Mouse (Mus musculus) embryonic facial prominence, embryonic 11.5 days (tissue): ENCODE data around the gene Gpx2. TPM values are rescaled to one million over a fixed set of nuclear protein-coding genes. Genes with fewer than 3 reads are reported as not detected.

Source experiments
- ATAC-seq: fragments of 200-750 bp; cut with Nextera tagmentation; replicated peaks from 2 replicates; pipeline ENCODE4 v1.8.0; 2017; ENCODE audit warnings: low read depth; ENCODE audit not compliant: insufficient number of reproducible peaks, low FRiP score, low TSS enrichment
- DNase-seq: peaks from one replicate; pipeline ENCODE4 v3.0.0-alpha.2; 2015; ENCODE audit warnings: low spot score
- H3K27ac ChIP-seq: fragments of 300-500 bp; sonication (generic); replicated peaks from 2 replicates; pipeline ENCODE4 v1.5.1; 2014; ENCODE audit warnings: mild to moderate bottlenecking, low read depth, low read length, control low read depth
- H3K27me3 ChIP-seq: fragments of 300-500 bp; sonication (generic); 2 replicates; pipeline ENCODE4 v1.6.1; 2014; ENCODE audit warnings: mild to moderate bottlenecking, low read length, moderate library complexity, mixed read lengths; ENCODE audit not compliant: control insufficient read depth, insufficient read depth
- H3K36me3 ChIP-seq: fragments of 300-500 bp; sonication (generic); replicated peaks from 2 replicates; pipeline ENCODE4 v1.6.1; 2014; ENCODE audit warnings: low read depth, mild to moderate bottlenecking, low read length, moderate library complexity, mixed read lengths; ENCODE audit not compliant: control insufficient read depth, insufficient read depth
- H3K4me1 ChIP-seq: fragments of 300-500 bp; sonication (generic); 2 replicates; pipeline ENCODE4 v1.6.1; 2014; ENCODE audit warnings: low read length, mixed read lengths; ENCODE audit not compliant: control insufficient read depth, insufficient read depth
- H3K4me2 ChIP-seq: fragments of 300-500 bp; sonication (generic); 2 replicates; pipeline ENCODE4 v1.6.1; 2014; ENCODE audit warnings: low read depth, mild to moderate bottlenecking, control low read depth, low read length, moderate library complexity
- H3K4me3 ChIP-seq: fragments of 300-500 bp; sonication (generic); 2 replicates; pipeline ENCODE4 v1.5.1; 2014; ENCODE audit warnings: low read depth, low read length, control low read depth
- H3K9ac ChIP-seq: fragments of 300-500 bp; sonication (generic); replicated peaks from 2 replicates; pipeline ENCODE4 v1.6.1; 2014; ENCODE audit warnings: mild to moderate bottlenecking, control low read depth, low read length
- H3K9me3 ChIP-seq: fragments of 300-500 bp; sonication (generic); replicated peaks from 2 replicates; pipeline ENCODE4 v1.6.1; 2016; ENCODE audit warnings: mild to moderate bottlenecking, low read length, inconsistent platforms, mixed read lengths; ENCODE audit not compliant: control insufficient read depth
- WGBS: fragments of 180-500 bp; shearing (Covaris S2); extraction: QIAGEN DNeasy Blood & Tissue Kit; methylation state at CpG from one replicate; pipeline ENCODE4 v1.1.7; 2014; 5-methylcytosine and 5-hydroxymethylcytosine counted together
- polyA plus RNA-seq: library from polyadenylated mRNA; unstranded; fragments of >200 nt; fragmentation: Nextera tagmentation; extraction: Ambion mirVana; gene quantifications from 2 replicates; pipeline ENCODE4 v1.2.1, GENCODE M21; 2014

Gene Gpx2
- polyA plus RNA-seq, 1 experiment from 2014 or later = 1.2 TPM

- Histone ChIP-seq H3K36me3 (no peaks in the 10 kb centered on the region), H3K9me3 (no peaks in the 10 kb centered on the region), H3K9ac (no peak overlapping the region), H3K4me3 (no peak overlapping the region), H3K4me2 (no peak overlapping the region), H3K4me1 (no peaks in the 10 kb centered on the region), H3K27me3 (peaks cover 7% of the 10 kb centered on the region), H3K27ac (no peak overlapping the region)
- ATAC-seq (no peak), DNase-seq (no peak)
- WGBS = 39% methylated on average over 4 of the region's 4 CpGs
Measured at GRCm38 (mm10) chr12:76816720-76817119, 21.4 kb upstream of the Gpx2 start.

GRCm38 (mm10) chr12:76814120-76814519, 18.8 kb upstream of the Gpx2 start:
- H3K4me2 ChIP-seq = no peak overlapping the region
- no peaks in the 10 kb centered on the region for H3K36me3 ChIP-seq
- H3K4me1 ChIP-seq = no peaks in the 10 kb centered on the region
- no peaks in the 10 kb centered on the region for H3K27me3 ChIP-seq
- no peak for DNase-seq
- H3K4me3 ChIP-seq = no peak overlapping the region
- ATAC-seq = no peak
- 94% methylated on average over 2 of the region's 2 CpGs for WGBS
- no peak overlapping the region for H3K9ac ChIP-seq
- H3K27ac ChIP-seq = no peak overlapping the region
- H3K9me3 ChIP-seq = no peaks in the 10 kb centered on the region

GRCm38 (mm10) chr12:76813543-76813942, 18.2 kb upstream of the Gpx2 start:
- no peaks in the 10 kb centered on the region for H3K9me3 ChIP-seq
- H3K4me2 ChIP-seq = no peak overlapping the region
- no peak overlapping the region for H3K27ac ChIP-seq
- H3K36me3 ChIP-seq = no peaks in the 10 kb centered on the region
- 81% methylated on average over 10 of the region's 10 CpGs for WGBS
- DNase-seq (no peak), ATAC-seq (no peak)
- H3K27me3 ChIP-seq = no peaks in the 10 kb centered on the region
- no peak overlapping the region for H3K9ac ChIP-seq
- H3K4me3 ChIP-seq = no peak overlapping the region
- no peaks in the 10 kb centered on the region for H3K4me1 ChIP-seq

- Histone ChIP-seq H3K9ac (no peak overlapping the region), H3K9me3 (no peaks in the 10 kb centered on the region), H3K36me3 (no peaks in the 10 kb centered on the region), H3K27me3 (no peaks in the 10 kb centered on the region), H3K27ac (no peak overlapping the region), H3K4me1 (no peaks in the 10 kb centered on the region), H3K4me3 (no peak overlapping the region), H3K4me2 (no peak overlapping the region)
- 92% methylated on average over 4 of the region's 4 CpGs for WGBS
- no peak for ATAC-seq
- DNase-seq = no peak
Measured at GRCm38 (mm10) chr12:76811006-76811405, 15.7 kb upstream of the Gpx2 start.

- H3K9me3 ChIP-seq = no peaks in the 10 kb centered on the region
- H3K27me3 ChIP-seq = no peaks in the 10 kb centered on the region
- no peak overlapping the region for H3K27ac ChIP-seq
- no peak for ATAC-seq
- WGBS = 92% methylated on average over 5 of the region's 5 CpGs
- no peak overlapping the region for H3K4me2 ChIP-seq
- no peak overlapping the region for H3K4me3 ChIP-seq
- no peak for DNase-seq
- H3K9ac ChIP-seq = no peak overlapping the region
- no peaks in the 10 kb centered on the region for H3K36me3 ChIP-seq
- no peaks in the 10 kb centered on the region for H3K4me1 ChIP-seq
Measured at GRCm38 (mm10) chr12:76810491-76810890, 15.1 kb upstream of the Gpx2 start.

GRCm38 (mm10) chr12:76807796-76808195, 12.4 kb upstream of the Gpx2 start:
- no peak overlapping the region for H3K4me2 ChIP-seq
- no peaks in the 10 kb centered on the region for H3K4me1 ChIP-seq
- H3K27me3 ChIP-seq = no peaks in the 10 kb centered on the region
- no peak for DNase-seq
- no peaks in the 10 kb centered on the region for H3K9me3 ChIP-seq
- H3K27ac ChIP-seq = no peak overlapping the region
- no peak overlapping the region for H3K9ac ChIP-seq
- no peak for ATAC-seq
- no peak overlapping the region for H3K4me3 ChIP-seq
- whole genome bisulfite sequencing = 75% methylated on average over 10 of the region's 10 CpGs
- no peaks in the 10 kb centered on the region for H3K36me3 ChIP-seq

- Histone ChIP-seq H3K9ac (no peak overlapping the region), H3K4me3 (no peak overlapping the region), H3K27ac (no peak overlapping the region), H3K4me2 (no peak overlapping the region), H3K36me3 (no peaks in the 10 kb centered on the region), H3K27me3 (no peaks in the 10 kb centered on the region), H3K9me3 (no peaks in the 10 kb centered on the region), H3K4me1 (no peaks in the 10 kb centered on the region)
- ATAC-seq = no peak
- WGBS = 91% methylated on average over 10 of the region's 10 CpGs
- no peak for DNase-seq
Measured at GRCm38 (mm10) chr12:76805056-76805811, 9.9 kb upstream of the Gpx2 start.

- Histone ChIP-seq H3K4me2 (no peak overlapping the region), H3K4me3 (no peak overlapping the region), H3K9ac (no peak overlapping the region), H3K9me3 (no peaks in the 10 kb centered on the region), H3K4me1 (no peaks in the 10 kb centered on the region), H3K27ac (no peak overlapping the region), H3K27me3 (no peaks in the 10 kb centered on the region), H3K36me3 (no peaks in the 10 kb centered on the region)
- ATAC-seq (0 out of 2 replicates have a peak, but pooled peaks have one; percentile 50), DNase-seq (peak; percentile 71)
- WGBS = 55% methylated on average over 7 of the region's 7 CpGs
Measured at GRCm38 (mm10) chr12:76803700-76804252, 8.4 kb upstream of the Gpx2 start.
